8 mouse cellular contexts compared by ENCODE assay signal in the genomic region with DNA sequence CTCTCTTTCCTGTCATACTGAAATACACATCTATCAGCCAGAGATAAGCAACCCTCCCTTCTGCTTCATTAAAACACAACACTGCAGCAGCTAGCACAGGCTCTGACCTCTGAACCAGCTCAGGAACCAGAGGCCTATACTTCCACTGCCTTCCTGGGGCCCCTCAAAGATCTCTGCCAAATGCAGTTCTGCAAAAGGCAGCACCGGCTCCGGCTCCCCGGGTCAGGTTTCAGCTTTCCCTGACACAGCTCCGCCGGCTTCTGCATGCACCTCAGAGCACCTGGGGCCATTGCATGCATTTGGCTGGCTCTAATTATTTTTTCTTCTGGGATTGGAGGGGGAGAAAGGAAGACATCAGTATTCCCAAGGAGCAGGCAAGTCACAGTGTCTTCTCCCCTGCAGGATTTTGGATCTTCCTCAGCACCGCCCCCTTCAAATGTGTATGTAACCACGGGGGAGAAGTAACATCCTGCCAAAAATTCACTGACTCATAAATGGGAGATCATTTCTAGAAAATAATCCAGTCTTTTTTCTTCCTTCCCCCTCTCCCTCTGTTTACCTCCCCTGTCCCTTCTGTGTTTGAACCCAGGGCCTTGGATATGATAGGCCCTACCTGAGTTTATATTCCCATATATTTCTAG.
DNase-seq lines count a peak whose midpoint lies in the region; ATAC-seq and TF ChIP-seq lines count a peak whose summit lies in the region.

No protein-coding gene starts in this region.

- peak overlapping the region; percentile 15; the same call in 1 of the 2 replicates for H3K4me2 ChIP-seq in intestine, embryonic 14.5 days (ENCODE audit: low read length)
- H3K4me2 ChIP-seq in intestine, postnatal 0 days (replicated peaks; ENCODE audit: low read depth) = no peak overlapping the region
- H3K4me2 ChIP-seq in heart, embryonic 14.5 days (ENCODE audit: low read length) = peak overlapping the region; percentile 18
- no peak overlapping the region; the same call in 1 of the 2 replicates for H3K4me2 ChIP-seq in limb, embryonic 14.5 days (replicated peaks; ENCODE audit: low read depth, low read length, severe bottlenecking)
- H3K4me2 ChIP-seq in neural tube, embryonic 14.5 days (ENCODE audit: low read depth, low read length) = no peak overlapping the region

- H3K27ac ChIP-seq in intestine, embryonic 14.5 days (ENCODE audit: low read depth) = peak overlapping the region; percentile 79
- H3K27ac ChIP-seq in intestine, postnatal 0 days (ENCODE audit: low read depth, low read length) = no peak overlapping the region
- H3K27ac ChIP-seq in heart, embryonic 14.5 days (replicated peaks in 1 of 2; ENCODE audit: control insufficient read depth in 1 of 2, insufficient read depth in 1 of 2, low read depth in 2 of 2, low read length in 2 of 2) = peak overlapping the region; percentile 59 to 80
- peak overlapping the region; percentile 62 for H3K27ac ChIP-seq in limb, embryonic 14.5 days (replicated peaks; ENCODE audit: low read depth, low read length)
- H3K27ac ChIP-seq in neural tube, embryonic 14.5 days (ENCODE audit: low read depth, low read length) = no peak overlapping the region

- ATAC-seq in intestine, embryonic 14.5 days (replicated peaks; ENCODE audit: low FRiP score, low TSS enrichment, low read depth) = peak; percentile 34; the same call in 1 of the 2 replicates
- no peak for ATAC-seq in intestine, postnatal 0 days
- ATAC-seq in heart, embryonic 14.5 days (ENCODE audit: insufficient number of reproducible peaks, insufficient read depth, low FRiP score, low read depth) = peak; percentile 52
- peak; percentile 75 for ATAC-seq in limb, embryonic 14.5 days (ENCODE audit: low FRiP score, low read depth)
- peak; percentile 15; the same call in 1 of the 2 replicates for ATAC-seq in neural tube, embryonic 14.5 days (ENCODE audit: low read depth)
- no peak for ATAC-seq in erythroblast, adult 5-6 weeks (replicated peaks; ENCODE audit: low FRiP score, poor library complexity, severe bottlenecking)

- TF ChIP-seq POLR2A in limb, embryonic 14.5 days (IDR thresholded peaks at IDR 0.05; ENCODE audit: borderline replicate concordance, extremely low read depth, insufficient read depth, insufficient read length) = no peak

- no peak overlapping the region for H3K4me3 ChIP-seq in intestine, embryonic 14.5 days (ENCODE audit: low read depth, low read length)
- no peak overlapping the region for H3K4me3 ChIP-seq in intestine, postnatal 0 days (ENCODE audit: low read depth, low read length)
- H3K4me3 ChIP-seq in heart, embryonic 14.5 days (ENCODE audit: control insufficient read depth in 1 of 2, insufficient read depth in 1 of 2, low read depth in 1 of 2, low read length in 2 of 2) = no peak overlapping the region
- H3K4me3 ChIP-seq in limb, embryonic 14.5 days (replicated peaks; ENCODE audit: low read length) = no peak overlapping the region
- no peak overlapping the region for H3K4me3 ChIP-seq in neural tube, embryonic 14.5 days (ENCODE audit: low read depth, low read length)

- H3K4me1 ChIP-seq in intestine, embryonic 14.5 days (replicated peaks; ENCODE audit: control insufficient read depth, insufficient read depth, low read length) = peaks cover 34% of the 10 kb centered on the region
- peaks cover 12% of the 10 kb centered on the region for H3K4me1 ChIP-seq in intestine, postnatal 0 days (replicated peaks; ENCODE audit: control insufficient read depth, insufficient read depth, low read length)
- H3K4me1 ChIP-seq in heart, embryonic 14.5 days (ENCODE audit: control insufficient read depth in 2 of 2, insufficient read depth in 2 of 2, low read length in 2 of 2) = peaks cover 12 to 27% of the 10 kb centered on the region in 2 experiments
- H3K4me1 ChIP-seq in limb, embryonic 14.5 days (ENCODE audit: control insufficient read depth, insufficient read depth, low read length) = peaks cover 27% of the 10 kb centered on the region
- peaks cover 9% of the 10 kb centered on the region for H3K4me1 ChIP-seq in neural tube, embryonic 14.5 days (ENCODE audit: control insufficient read depth, insufficient read depth, low read length)

- no peak for TF ChIP-seq CTCF in intestine, postnatal 0 days (IDR thresholded peaks at IDR 0.05; ENCODE audit: low read depth)

- H3K9me3 ChIP-seq in intestine, embryonic 14.5 days (ENCODE audit: control insufficient read depth, low read length) = no peaks in the 10 kb centered on the region
- H3K9me3 ChIP-seq in intestine, postnatal 0 days (ENCODE audit: control insufficient read depth) = no peaks in the 10 kb centered on the region
- no peaks in the 10 kb centered on the region for H3K9me3 ChIP-seq in heart, embryonic 14.5 days (ENCODE audit: control insufficient read depth, low read length)
- H3K9me3 ChIP-seq in limb, embryonic 14.5 days (ENCODE audit: control insufficient read depth, low read length) = no peaks in the 10 kb centered on the region
- H3K9me3 ChIP-seq in neural tube, embryonic 14.5 days (ENCODE audit: control insufficient read depth, low read length) = no peaks in the 10 kb centered on the region

- 14% methylated on average over 7 of the region's 7 CpGs for WGBS in intestine, embryonic 14.5 days
- WGBS in intestine, postnatal 0 days = 21% methylated on average over 7 of the region's 7 CpGs
- WGBS in heart, embryonic 14.5 days = 25% methylated on average over 7 of the region's 7 CpGs
- 5% methylated on average over 7 of the region's 7 CpGs for WGBS in limb, embryonic 14.5 days
- WGBS in neural tube, embryonic 14.5 days = 30% methylated on average over 7 of the region's 7 CpGs

- H3K9ac ChIP-seq in intestine, embryonic 14.5 days (ENCODE audit: low read length) = no peak overlapping the region
- H3K9ac ChIP-seq in intestine, postnatal 0 days (ENCODE audit: low read depth, low read length) = no peak overlapping the region; the same call in 1 of the 2 replicates
- H3K9ac ChIP-seq in heart, embryonic 14.5 days (ENCODE audit: low read length) = peak overlapping the region; percentile 41
- H3K9ac ChIP-seq in limb, embryonic 14.5 days (ENCODE audit: low read depth, low read length, severe bottlenecking) = no peak overlapping the region
- H3K9ac ChIP-seq in neural tube, embryonic 14.5 days (replicated peaks; ENCODE audit: low read depth, low read length) = no peak overlapping the region

- H3K36me3 ChIP-seq in intestine, embryonic 14.5 days (ENCODE audit: control insufficient read depth, insufficient read depth, low read length) = peaks cover 23% of the 10 kb centered on the region
- H3K36me3 ChIP-seq in intestine, postnatal 0 days (ENCODE audit: control insufficient read depth, insufficient read depth) = no peaks in the 10 kb centered on the region; the same call in 1 of the 2 replicates
- H3K36me3 ChIP-seq in heart, embryonic 14.5 days (ENCODE audit: control insufficient read depth, insufficient read depth, low read length) = peaks cover 31% of the 10 kb centered on the region
- H3K36me3 ChIP-seq in limb, embryonic 14.5 days (ENCODE audit: control insufficient read depth, insufficient read depth, low read length) = peaks cover 31% of the 10 kb centered on the region
- H3K36me3 ChIP-seq in neural tube, embryonic 14.5 days (ENCODE audit: control insufficient read depth, insufficient read depth, low read length) = no peaks in the 10 kb centered on the region

- H3K27me3 ChIP-seq in intestine, embryonic 14.5 days (replicated peaks; ENCODE audit: control insufficient read depth, insufficient read depth, low read length) = no peaks in the 10 kb centered on the region
- no peaks in the 10 kb centered on the region for H3K27me3 ChIP-seq in intestine, postnatal 0 days (replicated peaks; ENCODE audit: control insufficient read depth, insufficient read depth, low read length)
- no peaks in the 10 kb centered on the region for H3K27me3 ChIP-seq in heart, embryonic 14.5 days (ENCODE audit: control insufficient read depth, insufficient read depth, low read length)
- no peaks in the 10 kb centered on the region for H3K27me3 ChIP-seq in limb, embryonic 14.5 days (ENCODE audit: control insufficient read depth, insufficient read depth, low read length)
- H3K27me3 ChIP-seq in neural tube, embryonic 14.5 days (ENCODE audit: control insufficient read depth, insufficient read depth, low read length) = no peaks in the 10 kb centered on the region

- peak; percentile 63 for DNase-seq in intestine, embryonic 14.5 days (ENCODE audit: low spot score)
- DNase-seq in cerebellum, adult 9-11 months = peak; percentile 30
- peak; percentile 76 for DNase-seq in limb, embryonic 14.5 days (ENCODE audit: low spot score)
- DNase-seq in thymus, postnatal 10 days (ENCODE audit: low spot score in 2 of 2) = no peak

Comparison
In these comparisons a context has a peak if more than half of its experiments do, and no peak if none do; other contexts are left out.
1. ATAC-seq: peak in intestine, embryonic 14.5 days (single experiment), heart, embryonic 14.5 days (single experiment), limb, embryonic 14.5 days (single experiment) and neural tube, embryonic 14.5 days (single experiment); none in intestine, postnatal 0 days (single experiment) and erythroblast, adult 5-6 weeks (single experiment).
2. H3K27ac ChIP-seq: peak in intestine, embryonic 14.5 days (single experiment), heart, embryonic 14.5 days (2 of 2) and limb, embryonic 14.5 days (single experiment); none in intestine, postnatal 0 days (single experiment) and neural tube, embryonic 14.5 days (single experiment).
3. H3K4me2 ChIP-seq: peak in intestine, embryonic 14.5 days (single experiment) and heart, embryonic 14.5 days (single experiment); none in intestine, postnatal 0 days (single experiment), limb, embryonic 14.5 days (single experiment) and neural tube, embryonic 14.5 days (single experiment).
4. DNase-seq: peak in intestine, embryonic 14.5 days (single experiment), cerebellum, adult 9-11 months (single experiment) and limb, embryonic 14.5 days (single experiment); none in thymus, postnatal 10 days (0 of 2).